Mouse (Mus musculus) midbrain, embryonic 10.5 days (tissue): ENCODE measurements around the gene Med28. TPM values are rescaled to one million over a fixed set of nuclear protein-coding genes. Genes with fewer than 3 reads are reported as not detected.

Experiments
- DNase-seq: peaks from one replicate; pipeline ENCODE4 v3.0.0-alpha.2; 2017; ENCODE audit warnings: low spot score
- H3K27ac ChIP-seq: fragments of 300-500 bp; sonication (generic); replicated peaks from 2 replicates; pipeline ENCODE4 v1.5.1; 2016; ENCODE audit warnings: mild to moderate bottlenecking
- H3K27me3 ChIP-seq: fragments of 300-500 bp; sonication (generic); 2 replicates; pipeline ENCODE4 v1.6.1; 2016; ENCODE audit warnings: low read depth, mild to moderate bottlenecking; ENCODE audit not compliant: poor library complexity, severe bottlenecking
- H3K36me3 ChIP-seq: fragments of 300-500 bp; sonication (generic); 2 replicates; pipeline ENCODE4 v1.6.1; 2016; ENCODE audit warnings: mild to moderate bottlenecking, moderate library complexity
- H3K4me1 ChIP-seq: fragments of 300-500 bp; sonication (generic); 2 replicates; pipeline ENCODE4 v1.6.1; 2016
- H3K4me3 ChIP-seq: fragments of 300-500 bp; sonication (generic); 2 replicates; pipeline ENCODE4 v1.5.1; 2016; ENCODE audit warnings: mild to moderate bottlenecking, moderate library complexity
- H3K9me3 ChIP-seq: fragments of 300-500 bp; sonication (generic); replicated peaks from 2 replicates; pipeline ENCODE4 v1.6.1; 2016; ENCODE audit warnings: mild to moderate bottlenecking
- WGBS: fragments of 180-500 bp; shearing (Covaris S2); methylation state at CpG from one replicate; pipeline ENCODE4 v1.1.7; 2016; 5-methylcytosine and 5-hydroxymethylcytosine counted together
- polyA plus RNA-seq: library from polyadenylated mRNA; unstranded; fragments of >200 nt; fragmentation: Nextera tagmentation; extraction: Ambion mirVana; gene quantifications from 2 replicates; pipeline ENCODE4 v1.2.1, GENCODE M21; 2016

Med28 gene
- polyA plus RNA-seq, 1 experiment from 2014 or later, result 293 TPM

DNA sequence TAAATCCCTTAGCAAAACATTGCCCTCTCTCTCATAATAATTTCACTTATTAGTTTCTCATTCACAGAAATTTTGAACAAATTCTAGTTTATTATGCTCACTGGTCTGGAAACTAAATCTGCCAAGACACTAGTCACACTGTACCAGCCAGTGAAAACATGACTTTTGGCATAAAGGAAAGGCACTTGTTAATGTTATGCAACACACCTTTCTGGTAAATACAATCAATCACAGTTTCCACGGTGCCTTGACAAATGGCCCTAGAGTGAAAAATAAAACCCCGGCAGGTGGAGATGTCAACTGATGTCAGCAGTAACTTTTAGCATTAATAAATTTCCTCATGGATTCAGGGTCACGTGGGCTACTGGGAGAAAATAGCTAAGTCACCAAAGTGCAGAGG, 56.7 kb downstream of the Med28 start:
- no peak overlapping the region for H3K4me3 ChIP-seq
- no peak overlapping the region for H3K27ac ChIP-seq
- WGBS, result 87% methylated on average over 3 of the region's 3 CpGs
- no peak for DNase-seq
- no peaks in the 10 kb centered on the region for H3K9me3 ChIP-seq
- no peaks in the 10 kb centered on the region for H3K36me3 ChIP-seq
- no peaks in the 10 kb centered on the region for H3K27me3 ChIP-seq
- H3K4me1 ChIP-seq, result 0 out of 2 replicates have a peak, but pooled peaks cover 5% of the 10 kb centered on the region

- H3K27me3 ChIP-seq, result no peaks in the 10 kb centered on the region
- no peaks in the 10 kb centered on the region for H3K36me3 ChIP-seq
- 0 out of 2 replicates have a peak, but pooled peaks cover 5% of the 10 kb centered on the region for H3K4me1 ChIP-seq
- H3K27ac ChIP-seq, result no peak overlapping the region
- H3K9me3 ChIP-seq, result no peaks in the 10 kb centered on the region
- DNase-seq, result no peak
- 86% methylated on average over 1 of the region's 1 CpGs for WGBS
- H3K4me3 ChIP-seq, result no peak overlapping the region
These were observed 57.3 kb downstream of the Med28 start for GRCm38 (mm10) chr5:45577376-45577775.

Other genes starting within 250 kb of the Med28 start
- 127 and 128 TPM in 2 replicates for gene Qdpr, start 70.0 kb upstream of the Med28 start, polyA plus RNA-seq
- 0.29 TPM in 1 of 2 replicates, not detected in the other for gene Clrn2, start 66.5 kb upstream of the Med28 start, polyA plus RNA-seq
- gene Lap3, start 26.9 kb upstream of the Med28 start, polyA plus RNA-seq, result 86.9 and 103 TPM in 2 replicates
- gene Fam184b, start 119.4 kb downstream of the Med28 start, polyA plus RNA-seq, result 0.50 and 0.73 TPM in 2 replicates
- gene Ncapg, start 149.7 kb downstream of the Med28 start, polyA plus RNA-seq, result 72.8 and 75.1 TPM in 2 replicates